Mouse (Mus musculus): ENCODE measurements at regions not wholly inside any gene's neighbourhood (a gene's known extent, or its start where the extent isn't known, plus 50 kb on each side); places are given as distances from the start of the nearest gene placed in this dataset.

GRCm38 (mm10) chr3:52739526-52739925 lies 277.5 kb downstream of the Cog6 start:
- WGBS = 64% methylated on average over 4 of the region's 4 CpGs
- Histone ChIP-seq H3K4me1 (replicated peaks; ENCODE audit: control insufficient read depth, insufficient read depth, low read length) (no peaks in the 10 kb centered on the region), H3K27me3 (replicated peaks; ENCODE audit: control insufficient read depth, insufficient read depth, low read length) (no peaks in the 10 kb centered on the region), H3K4me3 (ENCODE audit: low read depth, low read length) (no peak overlapping the region), H3K27ac (ENCODE audit: low read depth, low read length) (no peak overlapping the region), H3K9me3 (ENCODE audit: control insufficient read depth) (no peaks in the 10 kb centered on the region), H3K4me2 (replicated peaks; ENCODE audit: low read depth) (no peak overlapping the region), H3K36me3 (ENCODE audit: control insufficient read depth, insufficient read depth) (no peaks in the 10 kb centered on the region), H3K9ac (ENCODE audit: low read depth, low read length) (no peak overlapping the region)
- no peak for TF ChIP-seq CTCF (IDR thresholded peaks at IDR 0.05; ENCODE audit: low read depth)
- no peak for ATAC-seq

- TF ChIP-seq CTCF (IDR thresholded peaks at IDR 0.05; ENCODE audit: low read depth) = no peak
- H3K27ac ChIP-seq (ENCODE audit: low read depth, low read length) = no peak overlapping the region
- no peaks in the 10 kb centered on the region for H3K4me1 ChIP-seq (replicated peaks; ENCODE audit: control insufficient read depth, insufficient read depth, low read length)
- H3K9me3 ChIP-seq (ENCODE audit: control insufficient read depth) = no peaks in the 10 kb centered on the region
- H3K9ac ChIP-seq (ENCODE audit: low read depth, low read length) = no peak overlapping the region
- H3K27me3 ChIP-seq (replicated peaks; ENCODE audit: control insufficient read depth, insufficient read depth, low read length) = no peaks in the 10 kb centered on the region
- no peaks in the 10 kb centered on the region for H3K36me3 ChIP-seq (ENCODE audit: control insufficient read depth, insufficient read depth)
- no peak overlapping the region for H3K4me2 ChIP-seq (replicated peaks; ENCODE audit: low read depth)
- WGBS = 70% methylated on average over 5 of the region's 5 CpGs
- H3K4me3 ChIP-seq (ENCODE audit: low read depth, low read length) = no peak overlapping the region
- no peak for ATAC-seq
These were observed 278.7 kb downstream of the Cog6 start for GRCm38 (mm10) chr3:52738386-52738785.

GRCm38 (mm10) chr3:52735939-52736338 lies 281.1 kb downstream of the Cog6 start:
- Histone ChIP-seq H3K4me3 (ENCODE audit: low read depth, low read length) (no peak overlapping the region), H3K4me2 (replicated peaks; ENCODE audit: low read depth) (no peak overlapping the region), H3K27me3 (replicated peaks; ENCODE audit: control insufficient read depth, insufficient read depth, low read length) (no peaks in the 10 kb centered on the region), H3K9ac (ENCODE audit: low read depth, low read length) (no peak overlapping the region), H3K27ac (ENCODE audit: low read depth, low read length) (no peak overlapping the region), H3K4me1 (replicated peaks; ENCODE audit: control insufficient read depth, insufficient read depth, low read length) (no peaks in the 10 kb centered on the region), H3K36me3 (ENCODE audit: control insufficient read depth, insufficient read depth) (no peaks in the 10 kb centered on the region), H3K9me3 (ENCODE audit: control insufficient read depth) (no peaks in the 10 kb centered on the region)
- no peak for TF ChIP-seq CTCF (IDR thresholded peaks at IDR 0.05; ENCODE audit: low read depth)
- ATAC-seq = no peak
- 90% methylated on average over 7 of the region's 7 CpGs for WGBS

- TF ChIP-seq CTCF (IDR thresholded peaks at IDR 0.05; ENCODE audit: low read depth) = no peak
- no peak overlapping the region for H3K4me2 ChIP-seq (replicated peaks; ENCODE audit: low read depth)
- H3K27ac ChIP-seq (ENCODE audit: low read depth, low read length) = no peak overlapping the region
- no peak overlapping the region for H3K9ac ChIP-seq (ENCODE audit: low read depth, low read length)
- no peak overlapping the region for H3K4me3 ChIP-seq (ENCODE audit: low read depth, low read length)
- ATAC-seq = no peak
- H3K9me3 ChIP-seq (ENCODE audit: control insufficient read depth) = no peaks in the 10 kb centered on the region
- no peaks in the 10 kb centered on the region for H3K4me1 ChIP-seq (replicated peaks; ENCODE audit: control insufficient read depth, insufficient read depth, low read length)
- no peaks in the 10 kb centered on the region for H3K27me3 ChIP-seq (replicated peaks; ENCODE audit: control insufficient read depth, insufficient read depth, low read length)
- H3K36me3 ChIP-seq (ENCODE audit: control insufficient read depth, insufficient read depth) = no peaks in the 10 kb centered on the region
These were observed 285.1 kb downstream of the Cog6 start for GRCm38 (mm10) chr3:52731941-52732340.

- Histone ChIP-seq H3K27me3 (replicated peaks; ENCODE audit: control insufficient read depth, insufficient read depth, low read length) (no peaks in the 10 kb centered on the region), H3K27ac (ENCODE audit: low read depth, low read length) (no peak overlapping the region), H3K9me3 (ENCODE audit: control insufficient read depth) (no peaks in the 10 kb centered on the region), H3K4me2 (replicated peaks; ENCODE audit: low read depth) (no peak overlapping the region), H3K4me3 (ENCODE audit: low read depth, low read length) (no peak overlapping the region), H3K9ac (ENCODE audit: low read depth, low read length) (no peak overlapping the region), H3K4me1 (replicated peaks; ENCODE audit: control insufficient read depth, insufficient read depth, low read length) (no peaks in the 10 kb centered on the region), H3K36me3 (ENCODE audit: control insufficient read depth, insufficient read depth) (no peaks in the 10 kb centered on the region)
- no peak for ATAC-seq
- 69% methylated on average over 3 of the region's 3 CpGs for WGBS
- TF ChIP-seq CTCF (IDR thresholded peaks at IDR 0.05; ENCODE audit: low read depth) = no peak
These were observed 285.5 kb downstream of the Cog6 start for GRCm38 (mm10) chr3:52731491-52731890.

- Histone ChIP-seq H3K9ac (ENCODE audit: low read depth, low read length) (no peak overlapping the region), H3K4me1 (replicated peaks; ENCODE audit: control insufficient read depth, insufficient read depth, low read length) (no peaks in the 10 kb centered on the region), H3K27ac (ENCODE audit: low read depth, low read length) (no peak overlapping the region), H3K9me3 (ENCODE audit: control insufficient read depth) (no peaks in the 10 kb centered on the region), H3K4me3 (ENCODE audit: low read depth, low read length) (no peak overlapping the region), H3K36me3 (ENCODE audit: control insufficient read depth, insufficient read depth) (no peaks in the 10 kb centered on the region), H3K27me3 (replicated peaks; ENCODE audit: control insufficient read depth, insufficient read depth, low read length) (no peaks in the 10 kb centered on the region), H3K4me2 (replicated peaks; ENCODE audit: low read depth) (no peak overlapping the region)
- ATAC-seq = no peak
- 74% methylated on average over 3 of the region's 3 CpGs for WGBS
- TF ChIP-seq CTCF (IDR thresholded peaks at IDR 0.05; ENCODE audit: low read depth) = no peak
These were observed 287.3 kb downstream of the Cog6 start for GRCm38 (mm10) chr3:52729731-52730130.

GRCm38 (mm10) chr3:52728860-52729259 lies 288.2 kb downstream of the Cog6 start:
- Histone ChIP-seq H3K9ac (ENCODE audit: low read depth, low read length) (no peak overlapping the region), H3K9me3 (ENCODE audit: control insufficient read depth) (no peaks in the 10 kb centered on the region), H3K4me3 (ENCODE audit: low read depth, low read length) (no peak overlapping the region), H3K27me3 (replicated peaks; ENCODE audit: control insufficient read depth, insufficient read depth, low read length) (no peaks in the 10 kb centered on the region), H3K4me2 (replicated peaks; ENCODE audit: low read depth) (no peak overlapping the region), H3K4me1 (replicated peaks; ENCODE audit: control insufficient read depth, insufficient read depth, low read length) (no peaks in the 10 kb centered on the region), H3K36me3 (ENCODE audit: control insufficient read depth, insufficient read depth) (no peaks in the 10 kb centered on the region), H3K27ac (ENCODE audit: low read depth, low read length) (no peak overlapping the region)
- no peak for ATAC-seq
- TF ChIP-seq CTCF (IDR thresholded peaks at IDR 0.05; ENCODE audit: low read depth) = no peak
- WGBS = 57% methylated on average over 6 of the region's 6 CpGs
